Mouse (Mus musculus) gastrocnemius, postnatal 10 days (tissue): ENCODE results near the gene Cav1. TPM values are rescaled to one million over a fixed set of nuclear protein-coding genes. Genes with fewer than 3 reads are reported as not detected.

Source experiments
- DNase-seq: peaks from one replicate; pipeline ENCODE4 v3.0.0; 2021; ENCODE audit warnings: mixed read lengths
- long read RNA-seq, 2 experiments: library from polyadenylated mRNA; stranded (forward); transcript quantifications; one replicate each; pipeline ENCODE4 v2.0.0; 2021
- total RNA-seq, 2 experiments: library from RNA; stranded (reverse); gene quantifications; 2 replicates each; pipeline ENCODE4 v1.2.3; 2021

Gene Cav1
- 100 to 1,000 TPM; 308 to 358 TPM for total RNA-seq
- long read RNA-seq, experiment 1, transcript Cav1-205 (4 exons, 995 nt): minor isoform, 13 of 308 reads
- long read RNA-seq, experiment 1, transcript Cav1-201 (3 exons, 2,522 nt): major isoform, 179 of 308 reads
- long read RNA-seq, experiment 1, transcript Cav1-202 (2 exons, 2,746 nt): minor isoform, 80 of 308 reads
- long read RNA-seq, experiment 1, partial matches to known transcripts: 10 of 308 reads
- long read RNA-seq, experiment 1, other reads (novel, unspliced or antisense): 20 of 308 reads
- long read RNA-seq, experiment 2, transcript Cav1-202 (2 exons, 2,746 nt): minor isoform, 70 of 296 reads
- long read RNA-seq, experiment 2, transcript Cav1-205 (4 exons, 995 nt): minor isoform, 12 of 296 reads
- long read RNA-seq, experiment 2, transcript Cav1-201 (3 exons, 2,522 nt): major isoform, 183 of 296 reads
- long read RNA-seq, experiment 2, partial matches to known transcripts: 13 of 296 reads
- long read RNA-seq, experiment 2, other reads (novel, unspliced or antisense): 15 of 296 reads

GRCm38 (mm10) chr6:17305954-17306601 is at the start of gene Cav1:
Gene Cav1 (plus strand): TSS chr6:17306335.
- peak; percentile 78 for DNase-seq

GRCm38 (mm10) chr6:17258142-17258541 is 48.0 kb upstream of the Cav1 start:
- no peak for DNase-seq

GRCm38 (mm10) chr6:17258911-17259310 is 47.2 kb upstream of the Cav1 start:
- no peak for DNase-seq

GRCm38 (mm10) chr6:17262786-17263185 is 43.3 kb upstream of the Cav1 start:
- DNase-seq: no peak

GRCm38 (mm10) chr6:17265043-17265442 is 41.1 kb upstream of the Cav1 start:
- no peak for DNase-seq

GRCm38 (mm10) chr6:17266466-17266865 is 39.7 kb upstream of the Cav1 start:
- DNase-seq: no peak

- no peak for DNase-seq
These were observed 27.8 kb upstream of the Cav1 start for GRCm38 (mm10) chr6:17278366-17278765.

- peak; percentile 77 for DNase-seq
These were observed 25.0 kb upstream of the Cav1 start, which contains the start of gene Cav2 for GRCm38 (mm10) chr6:17280939-17281756. Gene Cav2 (plus strand): TSS chr6:17281185.

GRCm38 (mm10) chr6:17281757-17282092 is 24.4 kb upstream of the Cav1 start:
- DNase-seq: no peak

- DNase-seq: no peak
These were observed 24.0 kb upstream of the Cav1 start for GRCm38 (mm10) chr6:17282159-17282558.

GRCm38 (mm10) chr6:17283834-17284233 is 22.3 kb upstream of the Cav1 start:
- DNase-seq: no peak

- no peak for DNase-seq
These were observed 19.8 kb upstream of the Cav1 start for GRCm38 (mm10) chr6:17286381-17286780.

GRCm38 (mm10) chr6:17295116-17295515 is 11.0 kb upstream of the Cav1 start:
- no peak for DNase-seq

GRCm38 (mm10) chr6:17306602-17307325 is 629 bp downstream of the Cav1 start:
- peak; percentile 25 for DNase-seq

GRCm38 (mm10) chr6:17307461-17308115 is 1.5 kb downstream of the Cav1 start:
- DNase-seq: peak; percentile 80

- DNase-seq: no peak
These were observed 2.5 kb downstream of the Cav1 start for GRCm38 (mm10) chr6:17308661-17309060.

GRCm38 (mm10) chr6:17309260-17309659 is 3.1 kb downstream of the Cav1 start:
- DNase-seq: no peak

GRCm38 (mm10) chr6:17314241-17314640 is 8.1 kb downstream of the Cav1 start:
- no peak for DNase-seq

GRCm38 (mm10) chr6:17314659-17315616 is 8.8 kb downstream of the Cav1 start:
- DNase-seq: no peak
